Mouse (Mus musculus) midbrain, embryonic 16.5 days (tissue): ENCODE data around the gene Spg7. TPM values are rescaled to one million over a fixed set of nuclear protein-coding genes. Genes with fewer than 3 reads are reported as not detected.

Experiments used
- ATAC-seq: fragments of 200-750 bp; cut with Nextera tagmentation; 2 replicates; pipeline ENCODE4 v1.8.0; 2017; ENCODE audit warnings: moderate TSS enrichment
- H3K27ac ChIP-seq: fragments of 300-500 bp; sonication (generic); 2 replicates; pipeline ENCODE4 v1.5.1; 2014; ENCODE audit warnings: mild to moderate bottlenecking, low read length, mixed read lengths
- H3K27me3 ChIP-seq: fragments of 300-500 bp; sonication (generic); 2 replicates; pipeline ENCODE4 v1.6.1; 2014; ENCODE audit warnings: low read depth, low read length, mixed read lengths; ENCODE audit not compliant: control insufficient read depth, insufficient read depth
- H3K36me3 ChIP-seq: fragments of 300-500 bp; sonication (generic); 2 replicates; pipeline ENCODE4 v1.6.1; 2014; ENCODE audit warnings: mild to moderate bottlenecking, low read length, moderate library complexity, mixed read lengths; ENCODE audit not compliant: control insufficient read depth, insufficient read depth
- H3K4me1 ChIP-seq: fragments of 300-500 bp; sonication (generic); 2 replicates; pipeline ENCODE4 v1.6.1; 2014; ENCODE audit warnings: mild to moderate bottlenecking, low read length, mixed read lengths; ENCODE audit not compliant: control insufficient read depth, insufficient read depth
- H3K4me2 ChIP-seq: fragments of 300-500 bp; sonication (generic); 2 replicates; pipeline ENCODE4 v1.6.1; 2014; ENCODE audit warnings: mild to moderate bottlenecking, low read length, mixed read lengths
- H3K4me3 ChIP-seq: fragments of 300-500 bp; sonication (generic); 2 replicates; pipeline ENCODE4 v1.5.1; 2014; ENCODE audit warnings: low read depth, mild to moderate bottlenecking, low read length, moderate library complexity, mixed read lengths
- H3K9ac ChIP-seq: fragments of 300-500 bp; sonication (generic); 2 replicates; pipeline ENCODE4 v1.6.1; 2014; ENCODE audit warnings: low read depth, low read length, mixed read lengths
- H3K9me3 ChIP-seq: fragments of 300-500 bp; sonication (generic); replicated peaks from 2 replicates; pipeline ENCODE4 v1.6.1; 2014; ENCODE audit warnings: mild to moderate bottlenecking, low read length, mixed read lengths; ENCODE audit not compliant: control insufficient read depth, poor library complexity, severe bottlenecking
- WGBS: fragments of 180-500 bp; shearing (Covaris S2); extraction: QIAGEN DNeasy Blood & Tissue Kit; methylation state at CpG from one replicate; pipeline ENCODE4 v1.1.7; 2014; 5-methylcytosine and 5-hydroxymethylcytosine counted together
- polyA plus RNA-seq: library from polyadenylated mRNA; unstranded; fragments of >200 nt; fragmentation: Nextera tagmentation; extraction: Ambion mirVana; gene quantifications from 2 replicates; pipeline ENCODE4 v1.2.1, GENCODE M21; 2015

Spg7 gene
- polyA plus RNA-seq, 1 experiment from 2014 or later, result 48.2 TPM

DNA sequence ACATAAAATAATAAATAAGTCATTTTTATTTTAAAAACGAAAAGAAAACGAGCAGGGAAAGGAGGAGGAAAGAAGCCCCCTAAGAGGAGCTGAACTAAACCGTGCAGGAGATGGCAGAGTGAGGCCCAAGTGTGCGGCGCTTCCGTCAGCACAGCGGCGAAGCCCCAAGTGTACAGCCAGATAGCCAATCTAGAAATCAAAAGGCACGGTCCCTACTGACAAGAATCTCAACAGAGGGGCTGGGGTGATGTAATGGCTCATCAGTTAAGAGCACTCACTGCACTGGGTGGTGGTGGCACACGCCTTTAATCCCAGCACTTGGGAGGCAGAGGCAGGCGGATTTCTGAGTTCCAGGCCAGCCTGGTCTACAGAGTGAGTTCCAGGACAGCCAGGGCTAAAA is 25.3 kb upstream of the Spg7 start:
- 90% methylated on average over 11 of the region's 11 CpGs for WGBS
- no peak overlapping the region for H3K9ac ChIP-seq
- no peak overlapping the region for H3K4me3 ChIP-seq
- H3K27me3 ChIP-seq, result no peaks in the 10 kb centered on the region
- no peak overlapping the region for H3K4me2 ChIP-seq
- ATAC-seq, result no peak
- H3K27ac ChIP-seq, result no peak overlapping the region
- H3K36me3 ChIP-seq, result no peaks in the 10 kb centered on the region
- peaks cover 25% of the 10 kb centered on the region for H3K4me1 ChIP-seq
- no peaks in the 10 kb centered on the region for H3K9me3 ChIP-seq

DNA sequence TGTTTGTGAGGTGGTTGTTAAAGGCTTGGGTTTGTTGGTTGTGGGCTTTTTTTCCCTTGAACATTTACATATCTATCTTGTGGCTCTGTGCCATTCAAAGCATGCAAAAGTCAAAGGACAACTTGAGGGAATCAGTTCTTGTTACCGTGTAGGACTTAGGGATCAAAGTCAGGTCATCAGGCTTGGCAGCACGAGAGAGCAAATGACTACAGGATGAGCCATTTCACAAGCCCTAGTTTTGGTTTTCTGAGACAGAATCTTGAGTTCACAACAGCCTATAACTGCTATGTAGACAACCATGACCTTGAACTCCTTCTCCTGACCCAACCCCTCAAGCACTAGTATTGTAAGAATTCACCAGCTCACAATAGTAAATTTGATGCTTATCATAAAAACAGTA is 24.4 kb upstream of the Spg7 start:
- peaks cover 29% of the 10 kb centered on the region for H3K4me1 ChIP-seq
- 77% methylated on average over 2 of the region's 2 CpGs for WGBS

DNA sequence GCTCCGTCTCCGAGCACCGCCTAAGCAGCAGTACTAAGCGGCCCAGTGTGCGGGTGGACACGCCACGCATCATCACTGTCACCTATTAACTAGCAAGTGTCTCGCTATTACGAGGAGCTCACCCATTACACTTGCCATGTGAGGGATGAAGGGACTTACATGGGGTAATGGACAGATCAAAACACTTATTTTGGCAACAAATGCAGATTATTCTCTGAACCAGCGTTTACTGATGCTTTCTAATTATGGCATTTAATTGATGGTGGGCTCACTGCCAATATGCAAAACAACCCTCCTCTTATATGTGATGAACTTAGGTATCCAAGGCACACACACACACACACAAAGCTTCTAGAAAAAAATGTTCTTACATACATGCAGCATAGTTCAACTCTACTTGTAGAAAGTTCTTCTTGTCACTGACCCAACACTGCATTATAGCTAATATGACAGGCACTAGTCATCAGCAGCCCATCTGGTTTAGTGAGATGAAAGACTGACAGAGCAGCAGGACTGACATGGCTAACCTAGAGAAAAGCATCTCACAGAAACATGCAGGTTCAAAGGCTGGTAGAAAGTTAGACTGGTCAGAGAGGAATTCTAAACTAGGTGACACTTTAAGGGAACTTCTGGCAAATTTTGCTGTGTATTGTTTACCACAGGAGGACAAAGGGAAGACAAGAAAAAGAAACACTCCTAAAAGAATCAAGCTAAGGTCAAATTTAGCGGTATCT is 23.2 kb upstream of the Spg7 start:
- Histone ChIP-seq H3K4me2 (peak overlapping the region; percentile 74), H3K27me3 (no peaks in the 10 kb centered on the region), H3K27ac (no peak overlapping the region), H3K9me3 (no peaks in the 10 kb centered on the region), H3K4me3 (peak overlapping the region; percentile 100; the same call in 1 of the 2 replicates), H3K4me1 (peaks cover 36% of the 10 kb centered on the region), H3K9ac (no peak overlapping the region; the same call in 1 of the 2 replicates), H3K36me3 (no peaks in the 10 kb centered on the region)
- ATAC-seq, result no peak
- WGBS, result 25% methylated on average over 11 of the region's 11 CpGs

More for the DNA sequence above, 24.4 kb upstream of the Spg7 start:
- no peak overlapping the region for H3K4me2 ChIP-seq
- no peak overlapping the region for H3K27ac ChIP-seq
- no peak overlapping the region for H3K9ac ChIP-seq
- no peaks in the 10 kb centered on the region for H3K36me3 ChIP-seq
- H3K4me3 ChIP-seq, result no peak overlapping the region
- ATAC-seq, result no peak
- no peaks in the 10 kb centered on the region for H3K9me3 ChIP-seq
- no peaks in the 10 kb centered on the region for H3K27me3 ChIP-seq

GRCm38 (mm10) chr8:123040110-123040650 is 22.6 kb upstream of the Spg7 start:
- 4% methylated on average over 4 of the region's 4 CpGs for WGBS
- H3K4me2 ChIP-seq, result peak overlapping the region; percentile 74
- no peaks in the 10 kb centered on the region for H3K9me3 ChIP-seq
- H3K4me3 ChIP-seq, result peak overlapping the region; percentile 100
- H3K27me3 ChIP-seq, result no peaks in the 10 kb centered on the region
- no peaks in the 10 kb centered on the region for H3K36me3 ChIP-seq
- H3K9ac ChIP-seq, result peak overlapping the region; percentile 99; the same call in 1 of the 2 replicates
- H3K27ac ChIP-seq, result no peak overlapping the region
- peaks cover 36% of the 10 kb centered on the region for H3K4me1 ChIP-seq
- ATAC-seq, result no peak

- Histone ChIP-seq H3K27ac (peak overlapping the region; percentile 93), H3K9me3 (no peaks in the 10 kb centered on the region), H3K4me1 (peaks cover 36% of the 10 kb centered on the region), H3K27me3 (no peaks in the 10 kb centered on the region), H3K4me3 (peak overlapping the region; percentile 100), H3K36me3 (no peaks in the 10 kb centered on the region), H3K4me2 (peak overlapping the region; percentile 74), H3K9ac (peak overlapping the region; percentile 99)
- under 1% methylated on average over 60 of the region's 71 CpGs for whole genome bisulfite sequencing
- ATAC-seq, result no peak
Measured at GRCm38 (mm10) chr8:123041008-123041773, 21.6 kb upstream of the Spg7 start.

DNA sequence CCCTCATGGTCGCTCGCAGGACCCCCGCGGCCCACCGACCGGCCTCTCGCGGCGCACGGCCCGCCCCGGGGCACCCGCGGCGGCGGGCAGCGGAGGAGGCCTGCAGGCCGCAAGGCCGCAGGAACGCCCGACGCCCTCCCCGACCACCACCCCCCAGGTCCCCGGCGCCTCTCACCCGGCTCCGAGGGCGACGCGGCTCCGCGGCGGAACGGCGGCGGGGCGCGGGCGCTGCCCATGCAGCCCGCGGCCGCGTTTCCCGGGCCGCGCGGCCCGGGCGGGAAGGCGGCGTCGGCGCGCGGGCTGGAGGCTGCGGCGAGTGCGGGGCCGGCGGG is 21.0 kb upstream of the Spg7 start:
- under 1% methylated on average over 45 of the region's 60 CpGs for WGBS
- H3K4me2 ChIP-seq, result peak overlapping the region; percentile 74

GRCm38 (mm10) chr8:123042158-123042973 is 20.4 kb upstream of the Spg7 start, which contains the start of gene Ankrd11:
Gene Ankrd11 (minus strand): TSS chr8:123042277.
- Histone ChIP-seq H3K4me3 (peak within 1 kb of the TSS; percentile 100), H3K4me2 (peak within 1 kb of the TSS; percentile 88), H3K9me3 (no peaks in the 10 kb centered on the region), H3K4me1 (peaks cover 36% of the 10 kb centered on the region), H3K27me3 (no peaks in the 10 kb centered on the region), H3K27ac (peak within 1 kb of the TSS; percentile 95), H3K36me3 (no peaks in the 10 kb centered on the region), H3K9ac (peak within 1 kb of the TSS; percentile 99)
- under 1% methylated on average over 90 of the region's 91 CpGs for WGBS
- ATAC-seq, result peak; percentile 99

More for the DNA sequence above, 21.0 kb upstream of the Spg7 start:
- H3K9me3 ChIP-seq, result no peaks in the 10 kb centered on the region
- H3K27ac ChIP-seq, result peak overlapping the region; percentile 93
- peak overlapping the region; percentile 100 for H3K4me3 ChIP-seq
- H3K9ac ChIP-seq, result peak overlapping the region; percentile 99
- peaks cover 36% of the 10 kb centered on the region for H3K4me1 ChIP-seq
- H3K36me3 ChIP-seq, result no peaks in the 10 kb centered on the region
- no peaks in the 10 kb centered on the region for H3K27me3 ChIP-seq
- ATAC-seq, result peak; percentile 34; the same call in 1 of the 2 replicates

DNA sequence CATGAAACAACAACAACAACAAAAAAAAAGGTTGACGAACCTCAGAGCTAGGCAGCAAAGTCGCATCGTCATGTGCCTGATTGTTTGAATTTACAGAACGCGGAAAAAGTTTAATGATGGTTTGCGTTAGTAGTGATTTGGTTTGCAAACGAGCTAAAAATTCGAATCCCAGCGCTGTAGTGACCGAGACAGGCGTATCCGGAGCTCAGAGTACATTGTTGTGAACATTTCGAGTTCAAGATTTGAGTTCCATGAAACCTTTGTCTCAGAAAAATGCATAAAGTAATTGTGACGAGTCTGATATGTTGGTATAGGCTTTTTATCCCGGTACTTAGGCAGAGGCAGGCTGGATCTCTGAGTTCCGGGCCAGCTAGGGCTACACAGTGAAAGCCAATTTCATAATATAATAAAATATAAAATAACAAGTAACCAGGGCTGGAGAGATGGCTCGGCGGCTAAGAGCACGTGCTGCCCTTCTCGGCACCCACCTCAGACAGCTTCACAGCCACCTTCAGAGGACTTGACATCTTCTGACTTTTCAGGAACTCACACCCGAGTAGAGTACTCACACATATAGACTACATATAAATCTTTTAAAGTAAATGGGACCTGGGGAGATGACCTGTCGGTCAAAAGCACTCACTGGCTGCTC is 19.6 kb upstream of the Spg7 start:
- H3K4me3 ChIP-seq, result peak overlapping the region; percentile 100
- peak overlapping the region; percentile 88 for H3K4me2 ChIP-seq
- WGBS, result 25% methylated on average over 22 of the region's 22 CpGs
- peak overlapping the region; percentile 81 for H3K9ac ChIP-seq
- no peak for ATAC-seq
- no peaks in the 10 kb centered on the region for H3K36me3 ChIP-seq
- no peaks in the 10 kb centered on the region for H3K27me3 ChIP-seq
- H3K4me1 ChIP-seq, result peaks cover 36% of the 10 kb centered on the region
- H3K9me3 ChIP-seq, result no peaks in the 10 kb centered on the region
- H3K27ac ChIP-seq, result peak overlapping the region; percentile 95
